Mouse (Mus musculus) midbrain, embryonic 11.5 days (tissue): ENCODE data around the gene Ahcyl1. TPM values are rescaled to one million over a fixed set of nuclear protein-coding genes. Genes with fewer than 3 reads are reported as not detected.
"Not testable (repeated sequence)": the region's sequence is repeated elsewhere in the genome, so short reads cannot be mapped to it uniquely, and the experiment has no call there.

Source experiments
- ATAC-seq: fragments of 200-750 bp; cut with Nextera tagmentation; 2 replicates; pipeline ENCODE4 v1.8.0; 2017; ENCODE audit warnings: moderate TSS enrichment, moderate library complexity; ENCODE audit not compliant: low FRiP score
- DNase-seq: peaks from one replicate; pipeline ENCODE4 v3.0.0; 2015; ENCODE audit warnings: low spot score; ENCODE audit errors: missing footprints
- H3K27ac ChIP-seq: fragments of 300-500 bp; sonication (generic); 2 replicates; pipeline ENCODE4 v1.5.1; 2014; ENCODE audit warnings: low read depth, low read length
- H3K27me3 ChIP-seq: fragments of 300-500 bp; sonication (generic); 2 replicates; pipeline ENCODE4 v1.6.1; 2014; ENCODE audit warnings: mild to moderate bottlenecking, low read length, moderate library complexity, mixed read lengths; ENCODE audit not compliant: control insufficient read depth, insufficient read depth
- H3K36me3 ChIP-seq: fragments of 300-500 bp; sonication (generic); 2 replicates; pipeline ENCODE4 v1.6.1; 2014; ENCODE audit warnings: mild to moderate bottlenecking, low read length, moderate library complexity, mixed read lengths; ENCODE audit not compliant: control insufficient read depth, insufficient read depth
- H3K4me1 ChIP-seq: fragments of 300-500 bp; sonication (generic); 2 replicates; pipeline ENCODE4 v1.6.1; 2014; ENCODE audit warnings: low read length; ENCODE audit not compliant: control insufficient read depth, insufficient read depth
- H3K4me2 ChIP-seq: fragments of 300-500 bp; sonication (generic); 2 replicates; pipeline ENCODE4 v1.6.1; 2014; ENCODE audit warnings: mild to moderate bottlenecking, moderate library complexity
- H3K4me3 ChIP-seq: fragments of 300-500 bp; sonication (generic); 2 replicates; pipeline ENCODE4 v1.5.1; 2014; ENCODE audit warnings: low read depth, low read length
- H3K9ac ChIP-seq: fragments of 300-500 bp; sonication (generic); 2 replicates; pipeline ENCODE4 v1.6.1; 2014; ENCODE audit warnings: low read length
- H3K9me3 ChIP-seq: fragments of 300-500 bp; sonication (generic); 2 replicates; pipeline ENCODE4 v1.6.1; 2016; ENCODE audit warnings: low read length; ENCODE audit not compliant: control insufficient read depth
- WGBS: fragments of 180-500 bp; shearing (Covaris S2); extraction: QIAGEN DNeasy Blood & Tissue Kit; methylation state at CpG from one replicate; pipeline ENCODE4 v1.1.7; 2014; 5-methylcytosine and 5-hydroxymethylcytosine counted together
- polyA plus RNA-seq: library from polyadenylated mRNA; unstranded; fragments of >200 nt; fragmentation: Nextera tagmentation; extraction: Ambion mirVana; gene quantifications from 2 replicates; pipeline ENCODE4 v1.2.1, GENCODE M21; 2014

Ahcyl1 gene
- polyA plus RNA-seq, 1 experiment from 2014 or later: 127 TPM

DNA sequence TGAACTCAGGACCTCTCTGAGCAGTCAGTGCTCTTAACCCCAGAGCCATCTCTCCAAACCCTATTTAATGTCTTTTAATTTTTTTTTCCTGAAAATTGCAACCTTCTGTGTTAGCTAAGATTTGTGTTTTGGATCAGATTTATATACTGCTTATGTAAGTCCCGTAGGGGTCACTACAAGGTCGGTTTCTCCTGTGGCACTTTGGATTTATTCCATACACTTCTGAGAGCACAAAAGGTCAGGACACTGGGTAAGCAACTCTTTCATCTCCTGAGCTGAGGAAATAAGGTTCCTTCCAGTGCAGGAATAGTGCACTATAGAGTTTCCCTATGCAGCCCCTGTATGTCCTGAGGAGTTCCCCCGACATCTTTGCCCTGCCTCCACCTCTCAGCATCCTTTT lies 40.9 kb downstream of the Ahcyl1 start:
- H3K4me2 ChIP-seq: no peak overlapping the region
- no peak overlapping the region for H3K9ac ChIP-seq
- H3K4me3 ChIP-seq: no peak overlapping the region
- no peak for DNase-seq
- ATAC-seq: no peak
- no peaks in the 10 kb centered on the region for H3K27me3 ChIP-seq
- H3K9me3 ChIP-seq: no peaks in the 10 kb centered on the region
- no peak overlapping the region for H3K27ac ChIP-seq
- peaks cover 4% of the 10 kb centered on the region for H3K36me3 ChIP-seq
- no peaks in the 10 kb centered on the region for H3K4me1 ChIP-seq
- 74% methylated on average over 3 of the region's 3 CpGs for WGBS

DNA sequence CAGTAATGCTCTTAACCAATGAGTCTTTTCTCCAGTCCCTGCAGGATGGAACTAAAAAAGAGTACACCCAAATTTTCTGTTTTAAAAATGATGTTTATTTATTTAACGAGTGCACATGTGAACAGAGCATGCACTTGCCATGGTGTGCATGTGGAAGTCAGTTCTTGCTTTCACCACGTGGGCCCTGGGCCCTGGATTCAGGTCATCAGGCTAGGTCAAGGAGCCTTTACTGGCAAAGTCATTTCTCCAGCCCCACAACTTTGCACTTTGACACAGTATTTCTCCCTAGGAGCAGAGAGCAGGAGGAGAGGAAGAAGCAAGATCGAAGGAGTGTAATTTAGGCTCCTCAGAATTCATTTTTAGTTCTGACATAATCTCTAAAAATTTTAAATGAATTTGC lies 41.5 kb downstream of the Ahcyl1 start:
- Histone ChIP-seq H3K4me1 (no peaks in the 10 kb centered on the region), H3K9me3 (no peaks in the 10 kb centered on the region), H3K9ac (no peak overlapping the region), H3K27ac (no peak overlapping the region), H3K27me3 (no peaks in the 10 kb centered on the region), H3K36me3 (no peaks in the 10 kb centered on the region), H3K4me3 (no peak overlapping the region), H3K4me2 (no peak overlapping the region)
- WGBS: 82% methylated on average over 3 of the region's 3 CpGs
- ATAC-seq: no peak
- no peak for DNase-seq

DNA sequence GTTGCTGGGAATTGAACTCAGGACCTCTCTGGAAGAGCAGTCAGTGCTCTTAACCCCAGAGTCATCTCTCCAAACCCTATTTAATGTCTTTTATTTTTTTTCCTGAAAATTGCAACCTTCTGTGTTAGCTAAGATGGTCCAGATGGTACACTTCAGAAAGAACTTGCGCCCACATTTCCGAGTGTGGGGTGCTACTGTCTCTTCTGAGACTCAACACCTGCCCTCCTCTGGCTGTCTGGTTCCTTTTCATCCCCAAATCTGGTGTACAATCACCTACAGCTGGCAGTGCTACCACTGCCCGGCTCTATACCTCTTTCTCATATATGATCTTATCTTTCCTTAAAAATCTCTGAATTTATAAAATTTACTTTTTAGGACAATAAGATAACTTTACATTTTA lies 43.4 kb downstream of the Ahcyl1 start:
- DNase-seq (no peak), ATAC-seq (no peak)
- Histone ChIP-seq H3K4me2 (no peak overlapping the region), H3K9ac (no peak overlapping the region), H3K36me3 (no peaks in the 10 kb centered on the region), H3K4me3 (no peak overlapping the region), H3K9me3 (no peaks in the 10 kb centered on the region), H3K27ac (no peak overlapping the region), H3K4me1 (no peaks in the 10 kb centered on the region), H3K27me3 (no peaks in the 10 kb centered on the region)
- 93% methylated on average over 3 of the region's 3 CpGs for WGBS

DNA sequence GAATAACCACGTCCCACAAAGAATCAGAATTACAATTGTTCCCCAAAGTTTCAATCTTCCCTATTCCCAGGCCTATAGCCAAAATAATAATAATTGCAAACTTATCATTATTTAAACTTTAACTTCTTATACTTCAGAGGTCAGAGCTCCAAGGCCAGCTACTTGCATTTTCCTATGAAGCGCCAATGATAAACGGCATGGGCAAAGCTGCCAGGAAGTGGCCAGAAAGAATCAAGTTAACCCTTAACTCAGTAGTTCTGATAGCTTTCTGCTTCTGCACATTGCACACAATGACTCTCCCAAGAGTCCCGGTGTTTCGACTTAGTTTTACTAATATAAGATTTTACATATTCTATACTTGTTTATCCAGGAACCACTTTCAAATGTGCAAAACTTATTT lies 46.1 kb downstream of the Ahcyl1 start:
- not testable (repeated sequence) for H3K9me3 ChIP-seq
- WGBS: 82% methylated on average over 5 of the region's 5 CpGs

DNA sequence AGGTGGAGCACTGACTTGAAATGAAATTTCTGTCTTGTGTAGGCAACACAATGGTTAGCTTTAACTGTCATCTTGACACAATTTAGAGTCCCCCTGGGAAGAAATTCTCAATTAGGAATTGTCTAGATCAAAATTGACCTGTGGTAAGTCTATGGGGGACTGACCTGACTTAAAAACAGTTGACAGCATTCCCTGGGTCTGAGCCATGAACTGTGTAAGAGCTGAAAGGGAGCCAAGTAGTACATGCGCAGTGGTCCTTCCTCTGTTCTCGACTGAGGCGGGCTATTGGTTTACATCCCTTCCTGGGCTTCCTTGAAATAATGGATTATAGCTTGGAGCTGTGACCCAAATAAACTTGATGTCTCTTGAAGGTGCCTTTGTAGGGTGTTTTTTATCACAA lies 49.4 kb downstream of the Ahcyl1 start:
- Histone ChIP-seq H3K4me1 (no peaks in the 10 kb centered on the region), H3K27ac (no peak overlapping the region), H3K9me3 (no peaks in the 10 kb centered on the region), H3K27me3 (no peaks in the 10 kb centered on the region), H3K36me3 (no peaks in the 10 kb centered on the region), H3K4me2 (no peak overlapping the region), H3K4me3 (no peak overlapping the region), H3K9ac (no peak overlapping the region)
- DNase-seq (no peak), ATAC-seq (no peak)
- WGBS: 97% methylated on average over 3 of the region's 3 CpGs

More for the DNA sequence above, 46.1 kb downstream of the Ahcyl1 start:
- DNase-seq, H3K4me3 ChIP-seq, H3K4me2 ChIP-seq, H3K9ac ChIP-seq, H3K27me3 ChIP-seq, H3K27ac ChIP-seq, ATAC-seq, H3K36me3 ChIP-seq, H3K4me1 ChIP-seq: not testable (repeated sequence)

DNA sequence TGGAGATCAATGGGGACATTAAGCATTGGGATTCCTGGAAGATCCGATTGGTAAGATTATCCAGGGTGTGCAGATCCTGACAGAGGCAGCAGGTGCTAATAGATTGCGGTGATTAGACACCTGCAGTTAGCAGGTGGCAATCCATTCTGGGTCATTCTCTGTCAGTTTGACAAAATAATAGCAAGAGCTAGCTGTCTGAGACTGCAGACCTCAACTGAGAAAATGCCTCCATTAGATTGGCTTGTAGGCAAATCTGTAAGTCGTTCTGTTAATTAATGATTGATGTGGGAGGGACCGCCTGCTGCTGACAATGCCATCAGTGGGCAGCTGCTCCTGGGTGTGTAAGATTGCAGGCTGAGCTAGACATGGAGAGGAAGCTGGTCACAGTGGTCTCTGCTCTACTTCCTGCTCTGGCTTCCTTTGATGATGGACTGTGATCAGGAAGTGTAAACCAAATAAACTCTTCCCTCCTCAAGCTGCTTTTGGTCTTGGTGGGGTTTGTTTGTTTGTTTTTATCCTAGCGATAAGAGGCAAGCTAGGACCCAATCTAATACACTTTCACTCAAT lies 58.7 kb downstream of the Ahcyl1 start:
- Histone ChIP-seq H3K4me3 (no peak overlapping the region), H3K9ac (no peak overlapping the region), H3K4me1 (no peaks in the 10 kb centered on the region), H3K36me3 (no peaks in the 10 kb centered on the region), H3K9me3 (no peaks in the 10 kb centered on the region), H3K4me2 (no peak overlapping the region), H3K27ac (no peak overlapping the region), H3K27me3 (no peaks in the 10 kb centered on the region)
- DNase-seq (peak; percentile 64), ATAC-seq (no peak)
- 78% methylated on average over 5 of the region's 5 CpGs for WGBS

DNA sequence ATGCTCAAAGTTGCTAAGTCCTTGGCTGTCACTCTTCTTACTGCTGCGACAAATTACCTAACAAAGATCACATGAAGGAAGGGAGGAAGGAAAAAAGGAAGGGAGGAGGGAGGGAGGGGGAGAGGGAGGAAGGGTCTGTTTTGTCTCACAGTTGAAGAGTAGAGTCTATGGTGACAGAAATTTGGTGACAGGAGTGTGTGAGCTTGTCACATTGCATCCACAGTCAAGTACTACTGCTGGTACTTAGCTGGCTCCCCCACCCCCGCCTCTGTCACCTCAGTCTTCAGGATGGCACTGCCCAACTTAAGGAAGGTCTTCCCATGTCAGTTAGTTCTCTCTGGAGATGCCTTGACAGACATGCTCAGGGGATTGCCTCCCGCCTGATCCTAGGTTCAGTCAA lies 60.1 kb downstream of the Ahcyl1 start:
- Histone ChIP-seq H3K4me3 (no peak overlapping the region), H3K9ac (no peak overlapping the region), H3K36me3 (no peaks in the 10 kb centered on the region), H3K27me3 (no peaks in the 10 kb centered on the region), H3K9me3 (no peaks in the 10 kb centered on the region), H3K4me2 (no peak overlapping the region), H3K4me1 (no peaks in the 10 kb centered on the region), H3K27ac (no peak overlapping the region)
- DNase-seq (peak; percentile 23), ATAC-seq (no peak)
- WGBS: 80% methylated on average over 3 of the region's 3 CpGs

DNA sequence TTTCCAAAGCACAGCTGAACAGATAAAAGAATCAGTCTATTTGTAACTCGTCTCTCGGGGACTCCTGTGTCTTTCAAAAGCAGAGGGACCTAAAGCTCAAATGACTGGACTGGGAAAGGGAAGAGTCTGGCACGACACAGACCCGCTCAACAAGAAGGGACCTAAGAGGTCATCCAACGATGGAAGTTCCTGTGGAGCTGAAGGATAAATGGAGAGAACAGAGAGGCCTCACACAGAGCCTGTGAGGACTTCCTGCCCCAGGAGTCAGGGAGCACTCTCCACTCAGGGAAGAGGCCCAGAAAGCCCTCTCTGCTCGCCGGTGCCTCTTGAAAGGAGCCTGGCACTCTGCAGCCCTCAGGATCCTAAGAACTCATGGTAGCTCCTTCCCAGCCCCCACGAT lies 60.5 kb downstream of the Ahcyl1 start:
- H3K9me3 ChIP-seq: no peaks in the 10 kb centered on the region
- peak; percentile 69 for DNase-seq
- H3K36me3 ChIP-seq: no peaks in the 10 kb centered on the region
- no peak overlapping the region for H3K27ac ChIP-seq
- H3K27me3 ChIP-seq: no peaks in the 10 kb centered on the region
- 61% methylated on average over 8 of the region's 8 CpGs for WGBS
- no peak overlapping the region for H3K4me2 ChIP-seq
- H3K9ac ChIP-seq: no peak overlapping the region
- H3K4me1 ChIP-seq: no peaks in the 10 kb centered on the region
- ATAC-seq: no peak
- H3K4me3 ChIP-seq: no peak overlapping the region

DNA sequence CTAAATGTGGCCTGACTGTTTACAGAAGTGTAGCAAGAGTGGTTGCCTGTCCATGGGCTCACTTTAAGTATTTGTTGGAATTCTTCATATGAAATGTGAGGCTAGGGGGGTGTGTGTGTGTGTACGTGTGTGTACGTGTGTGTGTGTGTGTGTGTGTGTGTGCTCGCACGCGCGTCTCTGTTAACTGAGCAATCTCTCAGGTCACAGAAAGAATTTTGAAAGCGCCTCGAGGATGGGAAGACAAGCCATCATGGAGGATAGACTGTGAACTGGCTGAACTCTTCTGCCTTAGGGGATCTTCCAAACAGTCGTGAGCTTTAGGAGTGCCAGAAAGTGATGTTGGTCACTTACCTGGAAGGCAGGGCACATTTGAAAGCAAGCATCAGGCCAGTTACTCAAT lies 62.5 kb downstream of the Ahcyl1 start:
- no peaks in the 10 kb centered on the region for H3K36me3 ChIP-seq
- H3K27me3 ChIP-seq: no peaks in the 10 kb centered on the region
- peaks cover 7% of the 10 kb centered on the region; the same call in 1 of the 2 replicates for H3K4me1 ChIP-seq
- peak; percentile 65 for DNase-seq
- H3K4me3 ChIP-seq: no peak overlapping the region
- 89% methylated on average over 9 of the region's 9 CpGs for WGBS
- no peak overlapping the region for H3K27ac ChIP-seq
- no peak overlapping the region for H3K4me2 ChIP-seq
- no peak for ATAC-seq
- no peaks in the 10 kb centered on the region for H3K9me3 ChIP-seq
- H3K9ac ChIP-seq: no peak overlapping the region
